Mouse (Mus musculus) myocyte (in vitro differentiated cells): ENCODE data around the gene 0610010K14Rik. TPM values are rescaled to one million over a fixed set of nuclear protein-coding genes. Genes with fewer than 3 reads are reported as not detected.
A peak's percentile ranks its signal among the peaks of the same experiment; 100 is the strongest.

Source experiments
- H3K27me3 ChIP-seq: one replicate; pipeline ENCODE4 v1.6.1; 2011; ENCODE audit not compliant: control insufficient read depth, insufficient read depth, insufficient read length
- H3K36me3 ChIP-seq: one replicate; pipeline ENCODE4 v1.6.1; 2011; ENCODE audit not compliant: control insufficient read depth, insufficient read depth
- H3K4me2 ChIP-seq: one replicate; pipeline ENCODE4 v1.6.1; 2011; ENCODE audit warnings: low read depth, control low read depth
- H3K4me3 ChIP-seq: one replicate; pipeline ENCODE4 v1.5.1; 2011; ENCODE audit warnings: mild to moderate bottlenecking, control low read depth, moderate library complexity
- H3K79me2 ChIP-seq: one replicate; pipeline ENCODE4 v1.6.1; 2011; ENCODE audit not compliant: control insufficient read depth, insufficient read depth
- H3ac ChIP-seq: one replicate; pipeline ENCODE4 v1.6.1; 2011; ENCODE audit not compliant: control insufficient read depth, insufficient read length
- CEBPB ChIP-seq: IDR thresholded peaks from 2 replicates; pipeline ENCODE4 v1.6.1; 2011; ENCODE audit warnings: mild to moderate bottlenecking, moderate library complexity; ENCODE audit not compliant: poor library complexity, insufficient read depth, severe bottlenecking
- E2F4 ChIP-seq: IDR thresholded peaks from one replicate; pipeline ENCODE4 v1.6.1; 2011; ENCODE audit warnings: mild to moderate bottlenecking, control low read depth, moderate library complexity; ENCODE audit not compliant: insufficient read depth
- MAX ChIP-seq: IDR thresholded peaks from one replicate; pipeline ENCODE4 v1.6.1; 2011; ENCODE audit warnings: low read depth, mild to moderate bottlenecking, control low read depth
- MYOD1 ChIP-seq, 3 experiments: IDR thresholded peaks; one replicate each; pipeline ENCODE4 v1.6.1; 2011; ENCODE audit warnings: control low read depth in 2 of 3, low read depth in 2 of 3, mild to moderate bottlenecking in 2 of 3, moderate library complexity in 1 of 3; ENCODE audit not compliant: insufficient read length in 2 of 3, control insufficient read depth in 1 of 3
- MYOG ChIP-seq, 3 experiments: IDR thresholded peaks; one replicate each; pipeline ENCODE4 v1.6.1; 2011; ENCODE audit warnings: control low read depth in 2 of 3, low read depth in 2 of 3, mild to moderate bottlenecking in 2 of 3; ENCODE audit not compliant: insufficient read length in 2 of 3, control insufficient read depth in 1 of 3, insufficient read depth in 1 of 3
- POLR2A ChIP-seq: IDR thresholded peaks from one replicate; pipeline ENCODE4 v1.6.1; 2011; ENCODE audit warnings: low read depth, mild to moderate bottlenecking, control low read depth, moderate library complexity; ENCODE audit not compliant: insufficient read length
- POLR2AphosphoS2 ChIP-seq: IDR thresholded peaks from one replicate; pipeline ENCODE4 v1.6.1; 2011; ENCODE audit warnings: low read depth, control low read depth; ENCODE audit not compliant: insufficient read length
- REST ChIP-seq: IDR thresholded peaks from one replicate; pipeline ENCODE4 v1.6.1; 2011; ENCODE audit warnings: mild to moderate bottlenecking, control low read depth, moderate library complexity; ENCODE audit not compliant: insufficient read depth, insufficient read length
- SRF ChIP-seq: IDR thresholded peaks from one replicate; pipeline ENCODE4 v1.6.1; 2011; ENCODE audit warnings: low read depth; ENCODE audit not compliant: control insufficient read depth, insufficient read length
- TCF12 ChIP-seq: IDR thresholded peaks from one replicate; pipeline ENCODE4 v1.6.1; 2011; ENCODE audit warnings: mild to moderate bottlenecking, control low read depth; ENCODE audit not compliant: poor library complexity, insufficient read depth, severe bottlenecking
- TCF3 ChIP-seq: IDR thresholded peaks from one replicate; pipeline ENCODE4 v1.6.1; 2011; ENCODE audit warnings: low read depth, control low read depth; ENCODE audit not compliant: insufficient read length
- USF1 ChIP-seq: IDR thresholded peaks from one replicate; pipeline ENCODE4 v1.6.1; 2011; ENCODE audit warnings: low read depth, mild to moderate bottlenecking, control low read depth, moderate library complexity
- polyA plus RNA-seq: library from polyadenylated mRNA; unstranded; fragments of >200 nt; fragmentation: generic; extraction: Trizol; gene quantifications from one replicate; pipeline ENCODE4 v1.2.1, GENCODE M21; 2012; ENCODE audit warnings: missing spikeins

0610010K14Rik gene
- polyA plus RNA-seq, 1 experiment, result 75.5 TPM

DNA sequence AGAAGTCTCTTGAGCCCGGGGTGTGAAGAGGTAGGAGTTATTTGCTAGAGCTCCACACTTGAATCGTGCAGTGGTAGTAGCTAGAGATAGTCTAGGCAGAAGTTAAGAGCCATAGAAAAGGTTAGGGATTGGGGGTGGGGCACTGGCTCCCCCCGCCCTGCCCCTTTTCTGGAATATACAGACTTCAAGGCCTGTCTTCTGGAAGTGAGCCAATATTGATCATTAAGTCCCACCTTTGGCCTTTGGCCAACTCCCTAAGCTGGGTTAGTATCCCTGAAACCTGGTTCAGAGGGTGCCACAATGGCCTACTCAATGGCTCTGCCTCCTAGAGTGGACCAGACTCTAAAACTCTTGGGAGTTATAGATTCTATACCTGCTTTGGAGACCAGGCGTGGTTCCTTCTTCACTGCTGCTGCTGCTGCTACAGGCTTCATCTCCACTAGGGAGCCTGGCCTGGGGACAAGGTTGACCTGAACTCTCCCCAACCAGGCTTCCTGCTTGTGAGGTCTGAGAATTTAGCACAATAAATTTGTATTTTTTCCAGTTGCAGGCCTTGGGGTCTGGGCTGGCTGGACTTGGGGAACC is 10.0 kb downstream of the 0610010K14Rik start:
- no peaks in the 10 kb centered on the region for H3K27me3 ChIP-seq
- no peaks in the 10 kb centered on the region for H3K36me3 ChIP-seq
- no peak overlapping the region for H3ac ChIP-seq
- TF ChIP-seq CEBPB, result no peak
- TF ChIP-seq MYOD1 (IDR thresholded peaks at IDR 0.05; ENCODE audit: control insufficient read depth in 1 of 3, insufficient read length in 2 of 3, low read depth in 2 of 3), result no peak
- TF ChIP-seq POLR2AphosphoS2, result no peak
- no peak for TF ChIP-seq TCF3
- no peak for TF ChIP-seq MYOG (IDR thresholded peaks at IDR 0.05; ENCODE audit: control insufficient read depth in 1 of 3, insufficient read depth in 1 of 3, insufficient read length in 2 of 3, low read depth in 2 of 3)
- TF ChIP-seq TCF12, result no peak
- TF ChIP-seq REST, result no peak
- no peak for TF ChIP-seq E2F4
- TF ChIP-seq POLR2A, result no peak
- no peak for TF ChIP-seq MAX
- TF ChIP-seq USF1, result no peak
- peak overlapping the region; percentile 69 for H3K4me2 ChIP-seq
- H3K4me3 ChIP-seq, result peak overlapping the region; percentile 31
- H3K79me2 ChIP-seq, result peaks cover 8% of the 10 kb centered on the region

DNA sequence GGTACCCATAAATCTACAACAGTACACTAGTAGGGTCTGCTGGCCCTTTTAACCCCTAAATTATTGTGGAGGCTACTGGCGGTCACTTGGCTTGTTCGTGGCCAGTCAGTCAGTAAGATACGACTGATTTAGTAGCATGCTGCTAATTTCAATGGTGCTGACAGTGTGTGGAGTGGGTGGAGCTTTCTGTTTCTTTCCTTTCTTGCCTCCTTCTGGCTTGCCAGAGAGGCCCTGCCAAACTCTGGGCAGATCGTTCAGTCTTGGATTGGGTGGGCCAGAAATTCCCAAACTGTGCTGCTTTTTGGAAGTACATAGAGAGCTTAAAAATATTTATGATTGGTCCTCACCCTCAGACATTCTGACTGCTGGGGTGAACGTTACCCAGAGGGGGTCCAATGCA is 10.6 kb downstream of the 0610010K14Rik start:
- TF ChIP-seq MYOD1 (IDR thresholded peaks at IDR 0.05; ENCODE audit: control insufficient read depth in 1 of 3, insufficient read length in 2 of 3, low read depth in 2 of 3) (no peak), TCF3 (no peak), E2F4 (no peak), MAX (no peak), POLR2AphosphoS2 (no peak)
- Histone ChIP-seq H3K4me2 (peak overlapping the region; percentile 69), H3K27me3 (no peaks in the 10 kb centered on the region), H3K79me2 (peaks cover 8% of the 10 kb centered on the region), H3K36me3 (no peaks in the 10 kb centered on the region), H3ac (no peak overlapping the region), H3K4me3 (no peak overlapping the region)

DNA sequence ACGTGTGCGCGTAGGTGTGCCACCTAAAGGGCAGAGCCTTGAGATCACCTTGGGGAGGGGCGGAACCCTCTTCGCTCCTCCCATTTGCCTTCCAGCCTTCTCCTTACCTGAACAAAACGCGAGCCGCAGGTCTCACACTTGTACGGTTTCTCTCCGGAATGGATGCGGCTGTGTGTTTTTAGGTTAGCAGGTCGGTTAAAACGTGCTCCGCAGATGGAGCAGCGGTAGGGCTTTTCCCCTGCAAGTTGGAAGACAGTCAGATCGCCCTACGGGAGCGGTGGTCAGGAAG is 11.2 kb downstream of the 0610010K14Rik start:
- no peak overlapping the region for H3K4me2 ChIP-seq
- H3ac ChIP-seq, result no peak overlapping the region
- H3K27me3 ChIP-seq, result no peaks in the 10 kb centered on the region
- no peaks in the 10 kb centered on the region for H3K36me3 ChIP-seq
- H3K79me2 ChIP-seq, result peaks cover 8% of the 10 kb centered on the region
- TF ChIP-seq SRF (no peak), TCF3 (no peak), CEBPB (no peak), REST (no peak), TCF12 (no peak), USF1 (no peak)
- no peak overlapping the region for H3K4me3 ChIP-seq

- peaks cover 8% of the 10 kb centered on the region for H3K79me2 ChIP-seq
- H3K4me3 ChIP-seq, result no peak overlapping the region
- H3ac ChIP-seq, result no peak overlapping the region
- TF ChIP-seq E2F4 (no peak), POLR2AphosphoS2 (no peak), MYOG (IDR thresholded peaks at IDR 0.05; ENCODE audit: control insufficient read depth in 1 of 3, insufficient read depth in 1 of 3, insufficient read length in 2 of 3, low read depth in 2 of 3) (no peak), SRF (no peak), CEBPB (no peak), REST (no peak), USF1 (no peak), POLR2A (no peak), MAX (no peak), TCF3 (no peak), TCF12 (no peak), MYOD1 (IDR thresholded peaks at IDR 0.05; ENCODE audit: control insufficient read depth in 1 of 3, insufficient read length in 2 of 3, low read depth in 2 of 3) (no peak)
- no peaks in the 10 kb centered on the region for H3K27me3 ChIP-seq
- no peak overlapping the region for H3K4me2 ChIP-seq
- no peaks in the 10 kb centered on the region for H3K36me3 ChIP-seq
Observed at GRCm38 (mm10) chr11:70225798-70226601, 11.7 kb downstream of the 0610010K14Rik start.

DNA sequence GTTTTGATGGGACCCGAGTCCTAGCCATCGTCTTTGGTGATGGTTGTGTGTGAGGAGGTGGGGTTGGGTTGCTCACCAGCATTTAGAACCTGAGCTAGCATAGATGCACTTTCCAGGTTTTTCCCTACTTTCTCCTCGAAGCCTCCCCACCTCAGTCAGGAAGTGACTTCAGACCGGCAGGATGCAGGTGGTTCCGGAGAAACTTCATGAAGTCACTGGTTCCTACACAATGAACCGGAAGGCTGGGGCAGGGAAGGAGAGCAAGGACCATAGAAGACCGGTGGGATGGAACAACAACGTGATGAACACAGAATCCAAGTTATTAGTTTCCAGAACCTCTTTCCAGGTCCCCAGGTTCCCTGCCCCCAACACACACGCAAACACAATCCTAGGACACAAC is 14.0 kb downstream of the 0610010K14Rik start:
- Histone ChIP-seq H3ac (no peak overlapping the region), H3K27me3 (no peaks in the 10 kb centered on the region), H3K4me3 (no peak overlapping the region), H3K79me2 (peaks cover 7% of the 10 kb centered on the region), H3K4me2 (no peak overlapping the region), H3K36me3 (no peaks in the 10 kb centered on the region)
- TF ChIP-seq REST, result no peak
- TF ChIP-seq MAX, result no peak
- no peak for TF ChIP-seq SRF
- no peak for TF ChIP-seq POLR2AphosphoS2
- TF ChIP-seq E2F4, result no peak
- no peak for TF ChIP-seq USF1
